Mouse (Mus musculus) C3H10T1/2 (cell line): ENCODE data around the gene Tesmin. TPM values are rescaled to one million over a fixed set of nuclear protein-coding genes. Genes with fewer than 3 reads are reported as not detected.

ENCODE experiments used
- polyA plus RNA-seq, 2 experiments: library from polyadenylated mRNA; unstranded; fragments of >200 nt; fragmentation: generic; extraction: Trizol; gene quantifications; one replicate each; pipeline ENCODE4 v1.2.1; 2012; ENCODE audit warnings: missing spikeins in 2 of 2

Tesmin gene
- polyA plus RNA-seq: under 1 TPM; 0.04 to 0.34 TPM

DNA sequence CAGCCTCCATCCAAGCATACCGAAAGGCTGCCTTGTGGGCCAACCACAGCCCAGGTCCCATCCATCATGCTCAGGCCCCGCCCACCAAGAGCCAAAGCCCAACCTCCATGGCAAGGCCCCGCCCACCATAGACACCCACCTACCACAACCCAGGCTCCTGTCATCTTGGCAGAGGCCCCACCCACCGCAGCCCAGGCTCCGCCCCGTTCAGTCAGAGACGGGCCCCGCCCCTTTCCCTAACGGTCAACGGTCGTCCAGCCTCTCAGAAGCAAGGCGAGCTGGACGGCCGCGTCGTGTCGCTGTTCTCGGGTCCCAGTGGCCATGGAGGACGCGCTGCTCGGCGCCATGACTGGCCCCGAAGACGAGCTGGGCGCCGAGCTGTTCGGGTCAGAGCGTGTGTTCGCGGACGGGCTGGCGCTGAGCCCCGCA is at the start of gene Tesmin:
Gene Tesmin (plus strand): TSS at position 229 of the 429 bp plus-strand sequence.

DNA sequence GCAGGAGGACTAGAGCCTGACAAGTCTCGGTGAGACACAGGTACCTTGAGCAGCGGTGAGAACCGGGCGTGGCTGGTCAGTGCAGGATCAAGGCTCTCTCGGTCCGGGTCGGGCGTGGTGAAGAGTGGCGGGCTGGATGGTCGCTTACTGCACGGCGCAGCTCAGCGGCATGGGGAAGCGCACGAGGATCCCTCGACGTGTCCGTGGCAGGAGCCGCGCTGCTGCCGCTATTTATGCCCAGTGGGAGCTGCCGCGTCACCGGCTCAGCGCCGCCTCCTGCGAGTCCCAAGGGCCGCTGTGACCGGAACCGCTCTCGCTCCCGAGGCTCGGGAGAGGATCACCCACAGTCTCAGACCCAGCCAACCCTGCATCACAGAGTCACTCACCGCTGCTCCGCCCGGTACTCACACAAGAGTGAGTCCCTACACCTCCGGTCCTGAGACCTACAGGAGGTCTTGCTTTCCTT is 25.6 kb downstream of the Tesmin start, which contains the start of gene Gal:
Gene Gal (minus strand): TSS at position 277 of the 466 bp plus-strand sequence.

Other genes with a start within 250 kb of the Tesmin start
- 10 to 100 TPM; 47.8 to 86.3 TPM for gene Mrpl21, start 106.0 kb upstream of the Tesmin start, polyA plus RNA-seq
- 1 to 10 TPM; 2.8 to 8.4 TPM for gene Ighmbp2, start 105.8 kb upstream of the Tesmin start, polyA plus RNA-seq
- 10 to 100 TPM in 1 of 2 experiments, 1 to 10 TPM in 1; 6.4 to 52.6 TPM for gene Cpt1a, start 66.5 kb upstream of the Tesmin start, polyA plus RNA-seq
- gene Gal, start 25.7 kb downstream of the Tesmin start, polyA plus RNA-seq: not detected
- 10 to 100 TPM in 1 of 2 experiments, 1 to 10 TPM in 1; 1.8 to 25.2 TPM for gene Ppp6r3, start 186.9 kb downstream of the Tesmin start, polyA plus RNA-seq